ENCODE assay signal across 25 mouse cellular contexts in the genomic region with DNA sequence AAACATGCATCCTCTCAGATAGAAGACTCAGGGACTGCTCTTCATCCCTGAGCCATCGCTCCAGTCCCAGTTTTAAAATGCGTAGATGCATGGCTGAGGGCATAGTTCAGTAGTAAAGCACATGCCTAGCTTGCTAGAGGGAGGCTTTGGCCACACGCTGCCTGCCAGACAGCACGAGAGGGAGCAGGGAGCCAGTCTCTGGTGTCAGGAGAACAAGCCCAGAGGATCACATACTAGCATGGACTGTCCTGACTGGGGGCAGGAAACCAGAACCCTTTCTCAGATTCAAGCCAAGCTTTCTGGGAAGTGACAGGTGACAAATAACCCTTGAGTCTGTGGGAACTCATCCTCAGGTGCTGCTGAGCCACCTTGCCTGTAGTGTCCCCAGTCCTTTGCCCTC. TPM values are rescaled to one million over a fixed set of nuclear protein-coding genes. Genes with fewer than 3 reads are reported as not detected.
DNase-seq lines count a peak whose midpoint lies in the region; ATAC-seq and TF ChIP-seq lines count a peak whose summit lies in the region.
"Had no signal": no experiment of that assay in that cellular context is flagged by ENCODE, and none has a peak within 500 bp of the region (broad histone marks: within the 10 kb centered on the region; RNA-seq: fewer than 3 reads in every experiment).

No protein-coding gene starts in this region.

- no peaks in the 10 kb centered on the region for H3K9me3 ChIP-seq in midbrain, embryonic 11.5 days (ENCODE audit: control insufficient read depth, low read length)
- H3K9me3 ChIP-seq in midbrain, embryonic 14.5 days (ENCODE audit: control insufficient read depth, low read length): no peaks in the 10 kb centered on the region
- H3K9me3 ChIP-seq: embryonic facial prominence, embryonic 10.5 days; embryonic facial prominence, embryonic 12.5 days; forebrain, embryonic 10.5 days; forebrain, embryonic 12.5 days had no signal

- no peak overlapping the region for H3K4me2 ChIP-seq in midbrain, embryonic 11.5 days
- H3K4me2 ChIP-seq in midbrain, embryonic 14.5 days (ENCODE audit: low read length): no peak overlapping the region
- H3K4me2 ChIP-seq: embryonic facial prominence, embryonic 12.5 days; forebrain, embryonic 12.5 days had no signal

- 96% methylated on average over 4 of the region's 4 CpGs for WGBS in midbrain, embryonic 11.5 days
- 97% methylated on average over 4 of the region's 4 CpGs for WGBS in midbrain, embryonic 14.5 days

- no peak overlapping the region for H3K4me3 ChIP-seq in gastrocnemius, adult 2 months
- H3K4me3 ChIP-seq in midbrain, embryonic 11.5 days (ENCODE audit: low read depth, low read length): no peak overlapping the region
- no peak overlapping the region for H3K4me3 ChIP-seq in midbrain, embryonic 14.5 days (replicated peaks; ENCODE audit: low read depth, low read length)
- H3K4me3 ChIP-seq in embryonic fibroblast, embryonic 13.5 days (ENCODE audit: insufficient read depth, low read length): no peak overlapping the region
- H3K4me3 ChIP-seq: embryonic facial prominence, embryonic 10.5 days; embryonic facial prominence, embryonic 12.5 days; erythroblast, embryonic 14.5 days; forebrain, embryonic 10.5 days; forebrain, embryonic 12.5 days had no signal

- TF ChIP-seq POLR2A in embryonic fibroblast, embryonic 13.5 days (IDR thresholded peaks at IDR 0.05; ENCODE audit: low read depth, low read length): no peak

- no peak overlapping the region for H3K9ac ChIP-seq in midbrain, embryonic 11.5 days (ENCODE audit: low read length)
- no peak overlapping the region for H3K9ac ChIP-seq in midbrain, embryonic 14.5 days (replicated peaks; ENCODE audit: low read length)
- H3K9ac ChIP-seq: embryonic facial prominence, embryonic 12.5 days; forebrain, embryonic 12.5 days had no signal

- H3K27me3 ChIP-seq in midbrain, embryonic 11.5 days (ENCODE audit: control insufficient read depth, insufficient read depth, low read length): no peaks in the 10 kb centered on the region
- H3K27me3 ChIP-seq in midbrain, embryonic 14.5 days (ENCODE audit: control insufficient read depth, insufficient read depth, low read length): no peaks in the 10 kb centered on the region
- H3K27me3 ChIP-seq: embryonic facial prominence, embryonic 12.5 days; forebrain, embryonic 12.5 days had no signal

- peak overlapping the region; percentile 83 for H3K27ac ChIP-seq in gastrocnemius, adult 2 months
- H3K27ac ChIP-seq in midbrain, embryonic 11.5 days (ENCODE audit: low read depth, low read length): no peak overlapping the region
- no peak overlapping the region for H3K27ac ChIP-seq in midbrain, embryonic 14.5 days (replicated peaks; ENCODE audit: low read depth, low read length)
- peak overlapping the region; percentile 5; the same call in 1 of the 2 replicates for H3K27ac ChIP-seq in embryonic fibroblast, embryonic 13.5 days (ENCODE audit: insufficient read depth, low read length)
- H3K27ac ChIP-seq: embryonic facial prominence, embryonic 10.5 days; embryonic facial prominence, embryonic 12.5 days; forebrain, embryonic 10.5 days; forebrain, embryonic 12.5 days had no signal

- H3K4me1 ChIP-seq in midbrain, embryonic 11.5 days (ENCODE audit: control insufficient read depth, insufficient read depth, low read length): no peaks in the 10 kb centered on the region
- H3K4me1 ChIP-seq in midbrain, embryonic 14.5 days (ENCODE audit: control insufficient read depth, insufficient read depth, low read length): no peaks in the 10 kb centered on the region
- H3K4me1 ChIP-seq in embryonic fibroblast, embryonic 13.5 days (ENCODE audit: control insufficient read depth, insufficient read depth, low read length): peaks cover 28% of the 10 kb centered on the region
- H3K4me1 ChIP-seq: embryonic facial prominence, embryonic 12.5 days; forebrain, embryonic 10.5 days; forebrain, embryonic 12.5 days had no signal

- peak; percentile 74 for DNase-seq in gastrocnemius, adult 2 months
- no peak for DNase-seq in gastrocnemius, postnatal 10 days
- peak; percentile 67 for DNase-seq in midbrain, embryonic 11.5 days (ENCODE audit: low spot score, missing footprints)
- no peak for DNase-seq in midbrain, embryonic 14.5 days
- DNase-seq in embryo, embryonic 9.5 days (ENCODE audit: extremely low spot score): no peak
- DNase-seq: adrenal gland, adult 2 months; adrenal gland, postnatal 10 days; adrenal gland, postnatal 25 days; cerebellum, adult 11 months; cerebellum, adult 18-20 months; cerebellum, adult 8-10 months; cerebellum, adult 9-11 months; cerebellum, postnatal 14 days; cerebellum, postnatal 36 days; embryo, embryonic 11 days had no signal

- no peak for ATAC-seq in midbrain, embryonic 11.5 days (ENCODE audit: low FRiP score)
- ATAC-seq in midbrain, embryonic 14.5 days (ENCODE audit: low FRiP score, low TSS enrichment): no peak
- ATAC-seq: forebrain, embryonic 14.5 days; forebrain, embryonic 16.5 days had no signal

- no peak for TF ChIP-seq CTCF in gastrocnemius, adult 2 months (IDR thresholded peaks at IDR 0.05)
- no peak for TF ChIP-seq CTCF in embryonic fibroblast, embryonic 13.5 days (IDR thresholded peaks at IDR 0.05; ENCODE audit: borderline replicate concordance, insufficient read depth, low read length)

- H3K36me3 ChIP-seq in midbrain, embryonic 11.5 days (ENCODE audit: control insufficient read depth, insufficient read depth, low read length): peaks cover 9% of the 10 kb centered on the region; the same call in 1 of the 2 replicates
- H3K36me3 ChIP-seq in midbrain, embryonic 14.5 days (ENCODE audit: control insufficient read depth, insufficient read depth, low read length): peaks cover 73% of the 10 kb centered on the region

- intact Hi-C loops in gastrocnemius, adult 2 months (cut with DNase I): no loop called here

RNA-seq across cellular contexts. Expression of a gene that starts 11.1 kb away (rescaled TPM):
- total RNA-seq in gastrocnemius, adult 2 months (2021): 10 to 100 TPM; 27.8 to 52.8 TPM
- total RNA-seq in gastrocnemius, postnatal 10 days (2021): 10 to 100 TPM in 1 of 2 experiments, 1 to 10 TPM in 1; 3.8 to 24.4 TPM
- polyA plus RNA-seq in midbrain, embryonic 11.5 days (2014; fragmentation: Nextera tagmentation; extraction: Ambion mirVana): 0.14 and 0.22 TPM in 2 replicates
- 0.26 and 0.41 TPM in 2 replicates for polyA plus RNA-seq in midbrain, embryonic 14.5 days (2014; fragmentation: Nextera tagmentation; extraction: Ambion mirVana)
- polyA plus RNA-seq in embryonic fibroblast, embryonic 13.5 days (2011; ENCODE audit: insufficient read length, low read depth, missing spikeins): 2.3 and 3.2 TPM in 2 replicates
- total RNA-seq: common myeloid progenitor, adult 5-6 weeks; MEL had no signal
- polyA plus RNA-seq: erythroblast, embryonic 14.5 days had no signal

RNA-seq across cellular contexts. Expression of a gene that starts 46.9 kb away (rescaled TPM):
- total RNA-seq in gastrocnemius, adult 2 months (2021): 10 to 100 TPM; 21.0 to 21.6 TPM
- 10 to 100 TPM; 27.0 to 32.7 TPM for total RNA-seq in gastrocnemius, postnatal 10 days (2021)
- 101 and 107 TPM in 2 replicates for polyA plus RNA-seq in midbrain, embryonic 11.5 days (2014; fragmentation: Nextera tagmentation; extraction: Ambion mirVana)
- 76.5 and 93.2 TPM in 2 replicates for polyA plus RNA-seq in midbrain, embryonic 14.5 days (2014; fragmentation: Nextera tagmentation; extraction: Ambion mirVana)
- polyA plus RNA-seq in embryonic fibroblast, embryonic 13.5 days (2011; ENCODE audit: insufficient read length, low read depth, missing spikeins): 50.4 and 50.7 TPM in 2 replicates

Comparison
In these comparisons a context has a peak if more than half of its experiments do, and no peak if none do; other contexts are left out.
1. DNase-seq: peak in gastrocnemius, adult 2 months (single experiment) and midbrain, embryonic 11.5 days (single experiment); none in gastrocnemius, postnatal 10 days (single experiment), midbrain, embryonic 14.5 days (single experiment) and embryo, embryonic 9.5 days (single experiment).
2. H3K27ac ChIP-seq: peak in gastrocnemius, adult 2 months (single experiment) and embryonic fibroblast, embryonic 13.5 days (single experiment); none in midbrain, embryonic 11.5 days (single experiment) and midbrain, embryonic 14.5 days (single experiment).